Mouse (Mus musculus) heart, postnatal 0 days (tissue): Measurements from ENCODE around the gene Vmp1.

Experiments used
- CTCF ChIP-seq: IDR thresholded peaks from 2 replicates; pipeline ENCODE4 v1.5.1; 2016; ENCODE audit warnings: antibody characterized with exemption, control low read depth, low read depth
- EP300 ChIP-seq: IDR thresholded peaks from 2 replicates; pipeline ENCODE4 v1.6.1; 2016; ENCODE audit warnings: antibody characterized with exemption, low read depth

DNA sequence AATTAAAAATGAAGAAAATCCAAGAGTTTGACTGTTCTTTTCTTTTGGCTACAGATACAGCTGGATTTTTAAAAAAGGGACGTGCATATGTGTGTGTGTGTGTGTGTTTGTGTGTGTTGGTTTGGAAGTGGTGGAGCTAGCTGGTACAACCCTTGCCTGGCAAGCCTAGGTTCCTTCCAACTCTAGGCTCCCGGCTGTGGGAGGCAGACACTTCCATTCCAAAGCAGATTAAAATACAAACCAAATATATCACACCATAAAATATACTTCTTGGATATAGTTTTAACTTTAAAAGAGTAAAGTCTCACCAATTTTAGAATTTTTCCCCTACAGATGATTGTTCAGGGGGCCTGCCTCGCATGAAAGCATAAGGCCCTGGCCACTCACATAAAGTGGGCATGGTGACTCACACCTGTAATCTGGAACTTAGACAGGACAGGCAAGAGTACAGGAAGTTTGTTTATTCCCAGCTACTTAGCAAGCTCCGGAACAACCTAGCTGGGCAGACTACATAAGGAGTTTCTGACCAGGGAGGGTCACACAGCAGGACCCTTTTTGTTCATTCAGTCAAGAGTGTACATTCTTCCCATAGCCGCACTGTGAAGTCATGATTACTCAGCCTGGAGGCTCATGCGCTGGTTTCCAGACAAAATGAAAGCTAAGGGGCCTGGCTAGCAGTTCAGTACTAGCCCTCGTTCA lies 37.4 kb downstream of the Vmp1 start:
- TF ChIP-seq CTCF (no peak), EP300 (no peak)
